Mouse (Mus musculus): Measurements from ENCODE around the gene Actrt2. TPM values are rescaled to one million over a fixed set of nuclear protein-coding genes. Genes with fewer than 3 reads are reported as not detected.

The Actrt2 gene
- polyA plus RNA-seq (2016; fragmentation: Nextera tagmentation; extraction: Ambion mirVana), result not detected in 2 replicates

- no peak for DNase-seq (ENCODE audit: low spot score)
- H3K4me3 ChIP-seq, result no peak within 1 kb of the TSS
- 85% methylated on average over 2 of the region's 2 CpGs for WGBS
- H3K27me3 ChIP-seq (ENCODE audit: insufficient read depth, poor library complexity, severe bottlenecking), result peaks cover 66% of the 10 kb centered on the region
- no peaks in the 10 kb centered on the region for H3K9me3 ChIP-seq
- H3K4me1 ChIP-seq (replicated peaks), result peaks cover 6% of the 10 kb centered on the region
- no peak within 1 kb of the TSS for H3K27ac ChIP-seq
- H3K36me3 ChIP-seq, result no peaks in the 10 kb centered on the region
Observed at GRCm38 (mm10) chr4:154667767-154668166, at the start of gene Actrt2. Gene Actrt2 (minus strand): TSS chr4:154667867.

GRCm38 (mm10) chr4:154709391-154710107, 41.9 kb upstream of the Actrt2 start:
- Histone ChIP-seq H3K4me3 (no peak overlapping the region), H3K36me3 (no peaks in the 10 kb centered on the region), H3K27me3 (ENCODE audit: insufficient read depth, poor library complexity, severe bottlenecking) (0 out of 2 replicates have a peak, but pooled peaks cover 7% of the 10 kb centered on the region), H3K4me1 (replicated peaks) (peaks cover 9% of the 10 kb centered on the region), H3K9me3 (no peaks in the 10 kb centered on the region), H3K27ac (no peak overlapping the region)
- 76% methylated on average over 21 of the region's 21 CpGs for WGBS
- no peak for DNase-seq (ENCODE audit: low spot score)

- H3K36me3 ChIP-seq, result no peaks in the 10 kb centered on the region
- peak overlapping the region; percentile 16; the same call in 1 of the 2 replicates for H3K27ac ChIP-seq
- WGBS, result 71% methylated on average over 2 of the region's 2 CpGs
- H3K4me3 ChIP-seq, result no peak overlapping the region
- H3K4me1 ChIP-seq (replicated peaks), result peaks cover 9% of the 10 kb centered on the region
- H3K9me3 ChIP-seq, result no peaks in the 10 kb centered on the region
- 0 out of 2 replicates have a peak, but pooled peaks cover 7% of the 10 kb centered on the region for H3K27me3 ChIP-seq (ENCODE audit: insufficient read depth, poor library complexity, severe bottlenecking)
- no peak for DNase-seq (ENCODE audit: low spot score)
Observed at GRCm38 (mm10) chr4:154708811-154709210, 41.1 kb upstream of the Actrt2 start.

GRCm38 (mm10) chr4:154708223-154708622, 40.6 kb upstream of the Actrt2 start:
- no peaks in the 10 kb centered on the region for H3K36me3 ChIP-seq
- H3K4me1 ChIP-seq (replicated peaks), result peaks cover 9% of the 10 kb centered on the region
- H3K9me3 ChIP-seq, result no peaks in the 10 kb centered on the region
- 93% methylated on average over 11 of the region's 11 CpGs for WGBS
- DNase-seq (ENCODE audit: low spot score), result no peak
- 0 out of 2 replicates have a peak overlapping the region, but pooled peaks have one; percentile 16 for H3K27ac ChIP-seq
- no peak overlapping the region for H3K4me3 ChIP-seq
- H3K27me3 ChIP-seq (ENCODE audit: insufficient read depth, poor library complexity, severe bottlenecking), result 0 out of 2 replicates have a peak, but pooled peaks cover 7% of the 10 kb centered on the region

DNA sequence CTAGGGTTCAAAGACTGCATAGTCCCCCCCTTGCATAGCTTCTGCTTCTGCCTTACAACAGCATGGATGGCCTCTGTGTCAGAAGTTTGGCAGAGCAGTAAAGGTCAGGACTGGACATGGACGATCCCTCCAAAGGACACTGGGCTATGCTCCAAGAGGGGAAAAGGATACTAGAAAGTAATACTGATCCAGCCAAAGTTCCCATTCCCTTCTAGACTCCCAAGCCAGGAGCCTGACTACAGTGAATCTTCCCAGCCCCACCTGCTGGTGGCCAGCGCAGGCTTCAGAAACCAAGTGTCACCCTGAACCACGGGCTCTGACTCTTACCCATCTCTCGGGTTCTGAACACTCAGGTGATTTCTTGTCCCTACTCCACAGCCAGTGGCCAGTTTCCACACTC, 39.9 kb upstream of the Actrt2 start:
- Histone ChIP-seq H3K36me3 (no peaks in the 10 kb centered on the region), H3K27ac (no peak overlapping the region), H3K9me3 (no peaks in the 10 kb centered on the region), H3K27me3 (ENCODE audit: insufficient read depth, poor library complexity, severe bottlenecking) (0 out of 2 replicates have a peak, but pooled peaks cover 7% of the 10 kb centered on the region), H3K4me1 (replicated peaks) (peaks cover 9% of the 10 kb centered on the region), H3K4me3 (no peak overlapping the region)
- WGBS, result 84% methylated on average over 4 of the region's 4 CpGs
- DNase-seq (ENCODE audit: low spot score), result no peak

DNA sequence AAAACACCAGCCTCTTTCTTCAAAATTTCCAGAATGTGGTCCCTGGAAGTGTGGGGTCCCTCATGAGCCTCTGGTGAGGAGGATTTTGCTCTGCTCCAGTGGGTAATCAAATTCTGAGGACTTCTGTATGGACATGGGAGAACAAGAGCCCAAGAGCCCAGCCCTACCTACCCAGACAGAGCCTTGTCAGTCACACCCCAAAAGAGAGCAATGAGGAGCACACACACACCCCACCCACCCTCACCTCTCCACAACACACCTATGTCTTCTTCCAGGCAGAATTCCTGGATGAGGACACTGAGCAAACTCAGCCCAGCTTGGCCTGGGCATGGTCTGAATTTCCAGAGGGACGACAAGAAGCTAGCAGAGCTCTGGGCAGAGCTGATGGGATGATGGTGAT, 38.8 kb upstream of the Actrt2 start:
- 80% methylated on average over 1 of the region's 1 CpGs for WGBS
- Histone ChIP-seq H3K36me3 (no peaks in the 10 kb centered on the region), H3K4me3 (no peak overlapping the region), H3K27me3 (ENCODE audit: insufficient read depth, poor library complexity, severe bottlenecking) (0 out of 2 replicates have a peak, but pooled peaks cover 7% of the 10 kb centered on the region), H3K4me1 (replicated peaks) (peaks cover 11% of the 10 kb centered on the region), H3K9me3 (no peaks in the 10 kb centered on the region), H3K27ac (no peak overlapping the region)
- DNase-seq (ENCODE audit: low spot score), result no peak

DNA sequence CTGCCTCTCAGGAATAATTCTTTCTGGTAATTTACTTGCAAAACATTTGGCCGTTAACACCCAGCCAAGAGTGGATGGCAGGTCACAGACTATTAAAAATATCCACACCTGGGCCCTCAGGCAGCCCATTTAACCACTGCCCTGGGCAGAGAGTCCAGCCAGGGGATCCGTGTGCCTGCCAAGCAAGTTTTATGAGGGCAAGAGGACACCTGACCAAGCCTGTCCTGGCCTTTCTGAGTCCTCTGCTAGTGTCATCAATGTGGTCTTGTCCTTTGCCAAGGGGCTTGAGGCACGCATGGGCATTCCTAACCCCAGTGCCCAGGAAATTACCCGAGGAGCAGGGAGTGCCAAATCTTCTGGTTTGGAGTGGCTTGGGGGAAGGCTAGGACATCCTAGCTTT, 38.0 kb upstream of the Actrt2 start:
- H3K27ac ChIP-seq, result no peak overlapping the region
- WGBS, result 81% methylated on average over 4 of the region's 4 CpGs
- H3K9me3 ChIP-seq, result no peaks in the 10 kb centered on the region
- H3K4me1 ChIP-seq (replicated peaks), result peaks cover 8% of the 10 kb centered on the region
- 0 out of 2 replicates have a peak, but pooled peaks cover 7% of the 10 kb centered on the region for H3K27me3 ChIP-seq (ENCODE audit: insufficient read depth, poor library complexity, severe bottlenecking)
- no peaks in the 10 kb centered on the region for H3K36me3 ChIP-seq
- H3K4me3 ChIP-seq, result no peak overlapping the region
- DNase-seq (ENCODE audit: low spot score), result no peak

DNA sequence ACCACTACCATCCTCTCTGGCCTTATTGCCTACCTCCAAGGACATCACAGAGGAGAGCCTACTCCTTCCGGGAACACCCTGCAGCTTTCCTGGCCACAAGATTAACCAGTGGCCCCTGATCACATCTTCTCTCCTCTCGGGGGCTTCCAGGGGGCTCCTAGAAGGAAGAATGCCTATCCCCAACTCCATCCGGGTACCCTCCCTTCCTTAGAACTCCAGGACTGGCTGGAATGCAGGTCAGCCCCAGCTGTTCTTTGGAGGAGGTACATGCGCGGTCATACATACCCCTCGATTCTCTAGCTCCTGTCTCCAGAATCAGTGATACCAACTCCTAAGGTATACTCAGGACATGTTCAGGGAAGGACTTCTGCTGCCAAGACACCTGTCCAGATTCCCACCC, 37.4 kb upstream of the Actrt2 start:
- no peak overlapping the region for H3K27ac ChIP-seq
- WGBS, result 86% methylated on average over 6 of the region's 6 CpGs
- H3K4me1 ChIP-seq (replicated peaks), result peaks cover 8% of the 10 kb centered on the region
- H3K4me3 ChIP-seq, result no peak overlapping the region
- no peaks in the 10 kb centered on the region for H3K9me3 ChIP-seq
- DNase-seq (ENCODE audit: low spot score), result no peak
- H3K27me3 ChIP-seq (ENCODE audit: insufficient read depth, poor library complexity, severe bottlenecking), result 0 out of 2 replicates have a peak, but pooled peaks cover 7% of the 10 kb centered on the region
- no peaks in the 10 kb centered on the region for H3K36me3 ChIP-seq

DNA sequence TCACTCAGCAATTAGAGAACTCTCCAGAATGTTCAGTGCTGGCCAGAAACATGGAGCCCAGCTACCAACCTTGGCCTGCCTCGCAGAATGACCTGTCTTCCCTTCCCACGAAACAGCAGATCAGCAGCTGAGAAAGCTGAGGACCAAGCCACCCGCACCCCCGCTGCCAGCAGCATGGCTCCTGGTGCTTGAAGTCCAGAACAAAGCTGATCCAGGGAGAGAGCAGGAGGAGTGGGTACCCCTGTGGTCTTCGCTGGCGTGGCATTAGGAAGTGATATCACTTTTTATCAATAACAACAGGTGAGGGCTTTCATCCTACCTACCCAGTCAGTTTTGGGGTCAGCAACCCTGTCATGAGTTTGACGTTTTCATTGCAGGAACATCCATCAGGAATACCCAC, 36.9 kb upstream of the Actrt2 start:
- H3K9me3 ChIP-seq, result no peaks in the 10 kb centered on the region
- WGBS, result 93% methylated on average over 7 of the region's 7 CpGs
- DNase-seq (ENCODE audit: low spot score), result no peak
- no peaks in the 10 kb centered on the region for H3K36me3 ChIP-seq
- peaks cover 5% of the 10 kb centered on the region for H3K4me1 ChIP-seq (replicated peaks)
- H3K27ac ChIP-seq, result no peak overlapping the region
- H3K27me3 ChIP-seq (ENCODE audit: insufficient read depth, poor library complexity, severe bottlenecking), result peaks cover 7% of the 10 kb centered on the region; the same call in 1 of the 2 replicates
- no peak overlapping the region for H3K4me3 ChIP-seq

- Histone ChIP-seq H3K9me3 (no peaks in the 10 kb centered on the region), H3K4me3 (no peak overlapping the region), H3K36me3 (no peaks in the 10 kb centered on the region), H3K4me1 (replicated peaks) (peaks cover 2% of the 10 kb centered on the region; the same call in 1 of the 2 replicates), H3K27me3 (ENCODE audit: insufficient read depth, poor library complexity, severe bottlenecking) (peaks cover 7% of the 10 kb centered on the region; the same call in 1 of the 2 replicates), H3K27ac (no peak overlapping the region)
- 79% methylated on average over 7 of the region's 7 CpGs for WGBS
- no peak for DNase-seq (ENCODE audit: low spot score)
Observed at GRCm38 (mm10) chr4:154703426-154704070, 35.9 kb upstream of the Actrt2 start.

DNA sequence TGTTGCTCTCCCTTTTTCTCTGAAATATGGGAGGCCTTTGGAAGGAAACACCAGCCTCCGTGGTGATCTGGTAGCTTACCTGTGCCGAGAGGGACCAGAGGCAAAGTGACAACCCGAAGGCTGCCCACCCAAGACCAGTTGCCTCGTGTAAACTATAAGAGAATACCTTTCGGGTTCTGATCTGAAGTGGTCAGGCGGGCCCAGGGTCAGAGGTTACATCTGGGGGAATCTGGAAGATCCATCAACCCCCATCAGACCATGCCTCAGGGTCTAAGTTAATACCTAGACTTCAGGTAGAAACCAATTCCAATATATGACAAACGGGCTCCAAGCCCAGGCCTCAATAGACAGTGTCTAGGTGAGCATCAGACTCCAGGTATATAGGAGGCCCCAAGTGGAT, 35.3 kb upstream of the Actrt2 start:
- H3K36me3 ChIP-seq, result no peaks in the 10 kb centered on the region
- no peaks in the 10 kb centered on the region for H3K9me3 ChIP-seq
- WGBS, result 90% methylated on average over 7 of the region's 7 CpGs
- DNase-seq (ENCODE audit: low spot score), result no peak
- no peak overlapping the region for H3K4me3 ChIP-seq
- H3K27me3 ChIP-seq (ENCODE audit: insufficient read depth, poor library complexity, severe bottlenecking), result peaks cover 7% of the 10 kb centered on the region; the same call in 1 of the 2 replicates
- no peak overlapping the region for H3K27ac ChIP-seq
- peaks cover 8% of the 10 kb centered on the region; the same call in 1 of the 2 replicates for H3K4me1 ChIP-seq (replicated peaks)

- 72% methylated on average over 6 of the region's 6 CpGs for WGBS
Observed at GRCm38 (mm10) chr4:154702186-154702585, 34.5 kb upstream of the Actrt2 start.

DNA sequence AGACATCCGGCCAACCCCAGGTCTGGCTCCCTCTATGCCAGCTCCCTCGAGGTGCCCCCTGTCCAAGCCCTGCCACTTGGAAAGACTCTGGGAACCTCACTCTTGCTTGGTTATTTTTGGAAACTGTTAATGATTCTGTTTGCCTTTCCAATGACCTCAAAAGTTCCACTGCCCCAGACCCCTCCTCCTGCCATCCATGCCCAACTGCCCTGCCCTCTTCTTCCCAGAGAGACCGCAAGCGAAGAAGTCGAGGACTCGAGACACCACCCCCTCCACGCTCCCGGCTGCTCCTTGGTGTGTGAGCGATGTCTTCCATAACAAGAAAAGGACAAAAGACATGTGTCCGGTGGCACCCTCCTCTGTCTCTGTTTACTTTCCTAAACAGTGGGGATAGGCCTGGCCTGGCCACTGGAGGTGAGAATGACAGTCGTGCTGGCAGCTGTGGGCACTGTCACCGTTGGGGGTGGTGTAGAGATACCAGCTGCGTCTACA, 33.3 kb upstream of the Actrt2 start:
- H3K36me3 ChIP-seq, result no peaks in the 10 kb centered on the region
- peaks cover 26% of the 10 kb centered on the region for H3K4me1 ChIP-seq (replicated peaks)
- 86% methylated on average over 13 of the region's 13 CpGs for WGBS
- DNase-seq (ENCODE audit: low spot score), result no peak
- H3K4me3 ChIP-seq, result no peak overlapping the region
- H3K9me3 ChIP-seq, result no peaks in the 10 kb centered on the region
- H3K27me3 ChIP-seq (ENCODE audit: insufficient read depth, poor library complexity, severe bottlenecking), result peaks cover 3% of the 10 kb centered on the region; the same call in 1 of the 2 replicates
- H3K27ac ChIP-seq, result no peak overlapping the region

More at GRCm38 (mm10) chr4:154702186-154702585, 34.5 kb upstream of the Actrt2 start:
- Histone ChIP-seq H3K4me3 (no peak overlapping the region), H3K9me3 (no peaks in the 10 kb centered on the region), H3K36me3 (no peaks in the 10 kb centered on the region), H3K27me3 (ENCODE audit: insufficient read depth, poor library complexity, severe bottlenecking) (peaks cover 7% of the 10 kb centered on the region; the same call in 1 of the 2 replicates), H3K4me1 (replicated peaks) (peaks cover 13% of the 10 kb centered on the region), H3K27ac (no peak overlapping the region)
- DNase-seq (ENCODE audit: low spot score), result no peak
